ENCODE assay signal across 24 mouse cellular contexts in genomic region chr12:73345157-73345556, GRCm38 (mm10). TPM values are rescaled to one million over a fixed set of nuclear protein-coding genes. Genes with fewer than 3 reads are reported as not detected.
DNase-seq lines count a peak whose midpoint lies in the region; ATAC-seq lines count a peak whose summit lies in the region.
"Had no signal": no experiment of that assay in that cellular context is flagged by ENCODE, and none has a peak within 500 bp of the region (broad histone marks: within the 10 kb centered on the region; RNA-seq: fewer than 3 reads in every experiment).

No protein-coding gene starts in this region.

- no peaks in the 10 kb centered on the region for H3K9me3 ChIP-seq in forebrain, embryonic 11.5 days (ENCODE audit: control insufficient read depth, low read length)
- H3K9me3 ChIP-seq in forebrain, embryonic 15.5 days: no peaks in the 10 kb centered on the region
- no peaks in the 10 kb centered on the region for H3K9me3 ChIP-seq in heart, embryonic 10.5 days
- H3K9me3 ChIP-seq in embryonic facial prominence, embryonic 10.5 days: no peaks in the 10 kb centered on the region
- H3K9me3 ChIP-seq: embryonic facial prominence, embryonic 12.5 days; heart, embryonic 15.5 days; limb, embryonic 13.5 days; lung, embryonic 15.5 days had no signal

- no peak overlapping the region for H3K27ac ChIP-seq in forebrain, embryonic 11.5 days (ENCODE audit: low read depth, low read length)
- no peak overlapping the region for H3K27ac ChIP-seq in forebrain, embryonic 15.5 days (replicated peaks)
- no peak overlapping the region for H3K27ac ChIP-seq in heart, embryonic 10.5 days
- H3K27ac ChIP-seq in embryonic facial prominence, embryonic 10.5 days (replicated peaks): peak overlapping the region; percentile 21
- H3K27ac ChIP-seq: embryonic facial prominence, embryonic 12.5 days; forebrain, embryonic 10.5 days; heart, embryonic 15.5 days; hindbrain, embryonic 14.5 days; limb, embryonic 13.5 days; lung, embryonic 15.5 days had no signal

- no peak overlapping the region for H3K9ac ChIP-seq in forebrain, embryonic 11.5 days (ENCODE audit: low read length)
- H3K9ac ChIP-seq in forebrain, embryonic 15.5 days (replicated peaks): no peak overlapping the region
- H3K9ac ChIP-seq: embryonic facial prominence, embryonic 12.5 days; forebrain, postnatal 0 days; heart, embryonic 15.5 days; hindbrain, embryonic 14.5 days; limb, embryonic 13.5 days; lung, embryonic 15.5 days had no signal

- no peak for ATAC-seq in forebrain, embryonic 11.5 days (replicated peaks; ENCODE audit: low FRiP score)
- no peak for ATAC-seq in forebrain, embryonic 15.5 days (replicated peaks)
- ATAC-seq: CD4-positive, CD25-positive, alpha-beta regulatory T cell, adult 4 months; forebrain, postnatal 0 days; inflammation-experienced regulatory T-cells, adult 6 months had no signal

- no peak overlapping the region for H3K4me2 ChIP-seq in forebrain, embryonic 11.5 days (ENCODE audit: low read depth, low read length, severe bottlenecking)
- H3K4me2 ChIP-seq in forebrain, embryonic 15.5 days (replicated peaks): no peak overlapping the region
- H3K4me2 ChIP-seq: embryonic facial prominence, embryonic 12.5 days; heart, embryonic 15.5 days; hindbrain, embryonic 14.5 days; limb, embryonic 13.5 days; liver, embryonic 11.5 days; lung, embryonic 15.5 days had no signal

- intact Hi-C loops in heart, postnatal 25 days (cut with DNase I): loop anchor here (10.0 kb wide), 1 partner anchor 1460 kb away; no protein-coding TSS in a partner anchor

- DNase-seq in forebrain, embryonic 11.5 days (ENCODE audit: low spot score): peak; percentile 44
- peak; percentile 75 for DNase-seq in heart, embryonic 10.5 days (ENCODE audit: low spot score)
- no peak for DNase-seq in heart, postnatal 25 days (ENCODE audit: low spot score)
- DNase-seq in lung, postnatal 25 days (ENCODE audit: low spot score): peak; percentile 26
- DNase-seq in lung, postnatal 4 days: no peak
- peak; percentile 25 for DNase-seq in embryonic facial prominence, embryonic 10.5 days (ENCODE audit: low spot score)
- DNase-seq in cerebellum, postnatal 4 days (ENCODE audit: low spot score in 2 of 2): no peak
- DNase-seq: cerebellum, adult 11 months; cerebellum, adult 9-10 months; cerebellum, postnatal 36 days; forebrain, postnatal 0 days; gastrocnemius, postnatal 25 days; kidney, adult 11 months; midbrain, embryonic 14.5 days had no signal

- no peak overlapping the region for H3K4me3 ChIP-seq in forebrain, embryonic 11.5 days (ENCODE audit: low read depth, low read length)
- H3K4me3 ChIP-seq in forebrain, embryonic 15.5 days: no peak overlapping the region
- no peak overlapping the region for H3K4me3 ChIP-seq in heart, embryonic 10.5 days
- H3K4me3 ChIP-seq in embryonic facial prominence, embryonic 10.5 days: no peak overlapping the region
- H3K4me3 ChIP-seq: embryonic facial prominence, embryonic 12.5 days; forebrain, embryonic 10.5 days; heart, embryonic 15.5 days; limb, embryonic 13.5 days; lung, embryonic 15.5 days had no signal

- H3K36me3 ChIP-seq in forebrain, embryonic 11.5 days (ENCODE audit: control insufficient read depth, insufficient read depth, low read length): no peaks in the 10 kb centered on the region
- no peaks in the 10 kb centered on the region for H3K36me3 ChIP-seq in forebrain, embryonic 15.5 days
- peaks cover 12% of the 10 kb centered on the region for H3K36me3 ChIP-seq in heart, embryonic 10.5 days
- peaks cover 8% of the 10 kb centered on the region for H3K36me3 ChIP-seq in embryonic facial prominence, embryonic 10.5 days (replicated peaks)
- H3K36me3 ChIP-seq: heart, embryonic 15.5 days had no signal

- 74% methylated on average over 12 of the region's 12 CpGs for WGBS in forebrain, embryonic 11.5 days
- WGBS in forebrain, embryonic 15.5 days: 83% methylated on average over 12 of the region's 12 CpGs
- WGBS in heart, embryonic 10.5 days: 64% methylated on average over 12 of the region's 12 CpGs
- WGBS in embryonic facial prominence, embryonic 10.5 days: 45% methylated on average over 12 of the region's 12 CpGs

- H3K4me1 ChIP-seq in forebrain, embryonic 11.5 days (replicated peaks; ENCODE audit: control insufficient read depth, insufficient read depth, low read length): peaks cover 7% of the 10 kb centered on the region; the same call in 1 of the 2 replicates
- peaks cover 4% of the 10 kb centered on the region; the same call in 1 of the 2 replicates for H3K4me1 ChIP-seq in forebrain, embryonic 15.5 days
- peaks cover 16% of the 10 kb centered on the region for H3K4me1 ChIP-seq in heart, embryonic 10.5 days
- peaks cover 54% of the 10 kb centered on the region for H3K4me1 ChIP-seq in embryonic facial prominence, embryonic 10.5 days

- no peaks in the 10 kb centered on the region for H3K27me3 ChIP-seq in forebrain, embryonic 11.5 days (ENCODE audit: control insufficient read depth, insufficient read depth, low read length)
- H3K27me3 ChIP-seq in forebrain, embryonic 15.5 days: no peaks in the 10 kb centered on the region
- H3K27me3 ChIP-seq in heart, embryonic 10.5 days (ENCODE audit: insufficient read depth, poor library complexity, severe bottlenecking): no peaks in the 10 kb centered on the region
- no peaks in the 10 kb centered on the region for H3K27me3 ChIP-seq in embryonic facial prominence, embryonic 10.5 days (replicated peaks; ENCODE audit: low read depth, poor library complexity, severe bottlenecking)
- H3K27me3 ChIP-seq: embryonic facial prominence, embryonic 12.5 days; heart, embryonic 15.5 days; lung, embryonic 15.5 days had no signal

RNA-seq across cellular contexts. Expression of gene Slc38a6, which starts 58.6 kb away (rescaled TPM):
- 7.0 and 9.7 TPM in 2 replicates for polyA plus RNA-seq in forebrain, embryonic 11.5 days (2014; fragmentation: Nextera tagmentation; extraction: Ambion mirVana)
- polyA plus RNA-seq in forebrain, embryonic 15.5 days (2015; fragmentation: Nextera tagmentation; extraction: Ambion mirVana): 6.7 and 8.8 TPM in 2 replicates
- polyA plus RNA-seq in heart, embryonic 10.5 days (2016; fragmentation: Nextera tagmentation; extraction: Ambion mirVana): 7.0 and 7.3 TPM in 2 replicates
- total RNA-seq in heart, postnatal 25 days (2021): 1 to 10 TPM; 5.2 to 5.5 TPM
- polyA plus RNA-seq in embryonic facial prominence, embryonic 10.5 days (2016; fragmentation: Nextera tagmentation; extraction: Ambion mirVana): 8.9 and 10.0 TPM in 2 replicates

RNA-seq across cellular contexts. Expression of gene Trmt5, which starts 58.6 kb away (rescaled TPM):
- 18.3 and 19.8 TPM in 2 replicates for polyA plus RNA-seq in forebrain, embryonic 11.5 days (2014; fragmentation: Nextera tagmentation; extraction: Ambion mirVana)
- 13.5 and 15.3 TPM in 2 replicates for polyA plus RNA-seq in forebrain, embryonic 15.5 days (2015; fragmentation: Nextera tagmentation; extraction: Ambion mirVana)
- 18.5 and 21.1 TPM in 2 replicates for polyA plus RNA-seq in heart, embryonic 10.5 days (2016; fragmentation: Nextera tagmentation; extraction: Ambion mirVana)
- total RNA-seq in heart, postnatal 25 days (2021): 10 to 100 TPM; 40.0 to 46.7 TPM
- polyA plus RNA-seq in embryonic facial prominence, embryonic 10.5 days (2016; fragmentation: Nextera tagmentation; extraction: Ambion mirVana): 19.8 and 21.0 TPM in 2 replicates

Comparison
In these comparisons a context has a peak if more than half of its experiments do, and no peak if none do; other contexts are left out.
1. DNase-seq: peak in forebrain, embryonic 11.5 days (single experiment), heart, embryonic 10.5 days (single experiment), lung, postnatal 25 days (single experiment) and embryonic facial prominence, embryonic 10.5 days (single experiment); none in heart, postnatal 25 days (single experiment), lung, postnatal 4 days (0 of 2) and cerebellum, postnatal 4 days (0 of 2).